Mouse (Mus musculus): ENCODE results near the gene Rreb1.

DNA sequence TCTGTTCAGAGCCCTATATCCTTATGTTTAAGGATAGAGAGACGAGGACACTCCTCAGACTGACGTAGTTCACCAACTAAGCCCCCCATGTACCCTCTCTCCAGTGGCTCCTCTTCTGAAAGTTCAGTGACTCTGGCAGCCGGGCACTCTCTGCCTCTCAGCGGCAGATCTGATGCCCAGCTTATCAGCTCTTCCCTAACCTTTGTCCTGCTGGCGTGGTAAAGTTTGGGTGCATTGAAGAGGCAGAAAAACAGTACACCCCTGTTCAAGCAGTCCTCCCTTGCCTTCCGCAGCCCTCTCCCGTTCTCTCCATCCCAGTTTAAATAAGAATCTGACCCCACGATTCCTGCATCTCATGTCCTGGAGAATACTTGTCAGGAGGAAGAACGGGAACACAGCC lies 21.2 kb downstream of the Rreb1 start:
- no peak for TF ChIP-seq CTCF (IDR thresholded peaks at IDR 0.05)
- TF ChIP-seq EP300 (IDR thresholded peaks at IDR 0.05), result no peak

Data from lung, postnatal 0 days (tissue).